Mouse (Mus musculus) intestine, embryonic 15.5 days (tissue): ENCODE measurements around the gene Pld4. TPM values are rescaled to one million over a fixed set of nuclear protein-coding genes. Genes with fewer than 3 reads are reported as not detected.
A peak's percentile ranks its signal among the peaks of the same experiment; 100 is the strongest.

Experiments used
- ATAC-seq: fragments of 200-750 bp; cut with Nextera tagmentation; 2 replicates; pipeline ENCODE4 v1.8.0; 2017; ENCODE audit warnings: moderate TSS enrichment, moderate library complexity
- H3K27ac ChIP-seq: fragments of 300-500 bp; sonication (generic); 2 replicates; pipeline ENCODE4 v1.5.1; 2015; ENCODE audit warnings: mild to moderate bottlenecking, inconsistent platforms
- H3K27me3 ChIP-seq: fragments of 300-500 bp; sonication (generic); replicated peaks from 2 replicates; pipeline ENCODE4 v1.6.1; 2015; ENCODE audit warnings: inconsistent platforms
- H3K36me3 ChIP-seq: fragments of 300-500 bp; sonication (generic); 2 replicates; pipeline ENCODE4 v1.6.1; 2015; ENCODE audit warnings: inconsistent platforms
- H3K4me1 ChIP-seq: fragments of 300-500 bp; sonication (generic); replicated peaks from 2 replicates; pipeline ENCODE4 v1.6.1; 2015; ENCODE audit warnings: inconsistent platforms
- H3K4me2 ChIP-seq: fragments of 300-500 bp; sonication (generic); replicated peaks from 2 replicates; pipeline ENCODE4 v1.6.1; 2015; ENCODE audit warnings: mild to moderate bottlenecking, inconsistent platforms
- H3K4me3 ChIP-seq: fragments of 300-500 bp; sonication (generic); replicated peaks from 2 replicates; pipeline ENCODE4 v1.5.1; 2015; ENCODE audit warnings: inconsistent platforms
- H3K9ac ChIP-seq: fragments of 300-500 bp; sonication (generic); 2 replicates; pipeline ENCODE4 v1.6.1; 2015; ENCODE audit warnings: inconsistent platforms
- H3K9me3 ChIP-seq: fragments of 300-500 bp; sonication (generic); 2 replicates; pipeline ENCODE4 v1.6.1; 2016; ENCODE audit warnings: inconsistent platforms
- WGBS: fragments of 180-500 bp; shearing (Covaris S2); methylation state at CpG from one replicate; pipeline ENCODE4 v1.1.7; 2015; 5-methylcytosine and 5-hydroxymethylcytosine counted together
- polyA plus RNA-seq: library from polyadenylated mRNA; unstranded; fragments of >200 nt; fragmentation: Nextera tagmentation; extraction: Ambion mirVana; gene quantifications from 2 replicates; pipeline ENCODE4 v1.2.1, GENCODE M21; 2015

Pld4 gene
- polyA plus RNA-seq, result 11.6 and 12.6 TPM in 2 replicates

DNA sequence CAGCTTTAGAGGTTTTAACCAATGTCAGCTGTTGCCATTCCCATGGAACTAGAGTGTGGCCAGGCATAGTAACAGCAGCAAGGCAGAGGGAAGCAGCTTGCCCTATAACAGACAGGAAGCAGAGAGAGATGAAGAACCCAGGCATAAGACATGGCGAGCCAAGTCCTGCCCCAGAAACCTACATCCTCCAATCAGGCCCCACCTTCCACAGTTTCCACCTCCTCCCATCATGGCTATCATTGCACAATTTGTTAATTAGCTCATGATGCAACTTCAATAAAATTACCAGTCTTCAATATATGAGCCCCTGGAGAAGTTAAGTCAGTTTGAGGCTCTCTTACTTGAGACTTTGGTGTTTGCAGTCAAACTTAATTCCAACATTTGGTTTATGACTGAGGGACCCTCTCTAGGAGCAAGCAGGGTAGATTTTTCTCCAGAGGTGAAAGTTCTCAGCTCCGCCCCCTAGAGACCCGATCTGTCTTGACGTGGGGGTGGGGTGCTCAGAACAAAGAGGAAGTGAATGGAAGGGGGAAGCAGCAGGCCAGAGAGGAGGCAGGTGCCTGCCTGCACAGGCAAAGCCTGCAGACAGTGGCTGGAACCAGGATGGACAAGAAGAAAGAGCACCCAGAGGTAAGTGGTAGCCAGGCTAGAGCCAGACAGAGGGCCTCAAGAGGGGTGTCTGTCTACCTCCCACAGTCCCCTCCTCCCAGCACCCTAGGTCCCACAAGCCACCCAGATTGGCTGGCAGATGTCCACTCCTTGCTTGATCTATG, at the start of gene Pld4:
TSS of gene Pld4 (plus strand) at position 502 of the 773 bp plus-strand sequence.
- H3K4me3 ChIP-seq, result no peak within 1 kb of the TSS
- WGBS, result 41% methylated on average over 4 of the region's 4 CpGs
- 0 out of 2 replicates have a peak, but pooled peaks have one; percentile 17 for ATAC-seq

DNA sequence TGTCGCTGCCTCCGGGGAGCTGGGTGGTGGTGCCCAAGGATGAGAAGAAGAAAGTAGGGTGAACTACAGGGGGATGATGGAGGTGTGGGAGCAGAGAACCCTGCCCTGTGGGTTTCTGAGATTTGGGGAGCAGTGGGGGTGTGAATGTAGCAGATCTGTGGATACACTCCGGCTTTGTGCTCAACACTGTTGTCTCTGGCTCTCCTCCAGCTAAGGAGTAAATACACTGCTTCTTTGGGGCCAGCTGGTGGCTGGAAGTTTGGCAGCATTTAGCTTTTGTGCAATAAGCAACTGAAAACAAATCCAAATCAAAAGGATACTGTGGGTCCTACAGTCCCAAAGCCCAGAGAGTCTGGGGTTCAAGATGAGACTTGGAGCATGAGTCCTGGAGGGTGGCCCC, 46.5 kb upstream of the Pld4 start:
- peak; percentile 12; the same call in 1 of the 2 replicates for ATAC-seq
- Histone ChIP-seq H3K27me3 (no peaks in the 10 kb centered on the region), H3K36me3 (no peaks in the 10 kb centered on the region; the same call in 1 of the 2 replicates), H3K9ac (no peak overlapping the region), H3K4me2 (no peak overlapping the region), H3K27ac (0 out of 2 replicates have a peak overlapping the region, but pooled peaks have one; percentile 48), H3K9me3 (no peaks in the 10 kb centered on the region), H3K4me3 (no peak overlapping the region), H3K4me1 (peaks cover 6% of the 10 kb centered on the region; the same call in 1 of the 2 replicates)
- 56% methylated on average over 3 of the region's 3 CpGs for whole genome bisulfite sequencing

More for the DNA sequence above, at the start of gene Pld4:
- Histone ChIP-seq H3K9ac (no peak within 1 kb of the TSS), H3K27ac (no peak within 1 kb of the TSS), H3K4me2 (no peak within 1 kb of the TSS), H3K9me3 (no peaks in the 10 kb centered on the region), H3K27me3 (no peaks in the 10 kb centered on the region), H3K4me1 (no peaks in the 10 kb centered on the region), H3K36me3 (no peaks in the 10 kb centered on the region)

DNA sequence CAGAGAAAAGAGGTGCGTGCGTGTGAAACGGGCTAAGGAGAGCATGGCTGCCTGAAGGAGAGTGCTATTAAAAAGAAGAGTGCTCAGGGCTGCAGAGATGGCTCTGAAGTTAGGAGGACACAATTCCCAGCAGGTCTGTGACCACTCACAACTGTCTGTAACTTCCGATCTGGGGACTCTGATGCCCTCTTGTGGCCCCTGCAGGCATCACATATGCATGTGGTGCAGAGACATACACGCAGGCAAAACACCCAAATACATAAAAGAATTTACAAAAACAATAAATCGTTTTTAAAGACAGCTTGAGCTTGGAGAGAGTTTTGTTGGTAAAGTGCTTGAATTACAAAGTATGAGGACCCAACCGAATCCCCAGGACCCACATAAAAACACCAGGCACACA, 43.3 kb upstream of the Pld4 start:
- Histone ChIP-seq H3K4me3 (no peak overlapping the region), H3K9me3 (no peaks in the 10 kb centered on the region), H3K9ac (no peak overlapping the region), H3K36me3 (no peaks in the 10 kb centered on the region; the same call in 1 of the 2 replicates), H3K4me1 (peaks cover 16% of the 10 kb centered on the region), H3K4me2 (no peak overlapping the region), H3K27ac (no peak overlapping the region), H3K27me3 (0 out of 2 replicates have a peak, but pooled peaks cover 4% of the 10 kb centered on the region)
- WGBS, result 36% methylated on average over 7 of the region's 7 CpGs
- ATAC-seq, result no peak

DNA sequence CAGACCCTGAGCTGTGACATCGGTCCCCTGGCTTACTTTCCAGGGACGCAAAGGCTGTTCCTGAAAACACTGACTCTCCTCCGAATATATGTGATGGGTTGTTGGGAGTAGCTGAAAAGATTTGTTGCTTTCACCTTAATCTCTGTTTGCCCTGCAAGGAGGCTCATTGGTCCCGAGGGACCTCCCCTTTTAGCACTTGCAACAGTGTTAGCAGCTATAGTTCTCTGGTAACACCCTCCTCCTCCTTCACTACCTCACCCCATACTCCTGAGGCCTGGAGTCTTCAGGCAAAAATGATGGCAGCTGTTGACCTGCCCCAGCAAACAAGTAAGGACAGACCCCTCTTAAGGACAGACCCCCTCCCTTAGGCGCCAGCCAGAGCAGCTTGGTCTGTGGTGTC, 41.5 kb upstream of the Pld4 start:
- no peak for ATAC-seq
- Histone ChIP-seq H3K27ac (no peak overlapping the region), H3K9me3 (no peaks in the 10 kb centered on the region), H3K4me2 (no peak overlapping the region), H3K36me3 (no peaks in the 10 kb centered on the region; the same call in 1 of the 2 replicates), H3K4me1 (peaks cover 23% of the 10 kb centered on the region), H3K27me3 (0 out of 2 replicates have a peak, but pooled peaks cover 4% of the 10 kb centered on the region), H3K4me3 (no peak overlapping the region), H3K9ac (no peak overlapping the region)
- WGBS, result 58% methylated on average over 5 of the region's 5 CpGs

DNA sequence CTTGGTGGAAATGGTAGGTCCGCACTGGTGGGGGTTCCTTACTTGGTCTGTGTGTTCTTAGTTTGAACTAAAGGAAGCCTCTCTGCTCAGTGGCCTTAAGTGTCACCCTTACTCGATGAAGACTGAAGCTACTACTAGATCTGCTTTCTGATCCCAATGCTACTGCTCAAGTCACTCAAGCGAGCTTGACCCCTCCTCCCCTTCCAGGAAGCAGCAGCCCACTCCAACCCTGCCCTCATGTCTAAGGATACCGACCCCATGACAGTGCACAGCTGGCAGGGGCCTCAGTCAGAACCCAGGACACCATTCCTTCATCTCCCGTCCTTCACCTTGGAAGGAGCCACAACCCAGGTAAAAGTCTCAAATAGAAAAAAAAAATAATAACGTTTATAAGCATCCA, 40.2 kb upstream of the Pld4 start, which contains the start of gene Cep170b:
TSS of gene Cep170b (plus strand) at position 240 of the 400 bp plus-strand sequence.
- Histone ChIP-seq H3K27ac (peak within 1 kb of the TSS; percentile 94), H3K9ac (peak within 1 kb of the TSS; percentile 83), H3K9me3 (no peaks in the 10 kb centered on the region), H3K4me1 (peaks cover 27% of the 10 kb centered on the region), H3K4me2 (peak within 1 kb of the TSS; percentile 94), H3K27me3 (0 out of 2 replicates have a peak, but pooled peaks cover 4% of the 10 kb centered on the region), H3K36me3 (no peaks in the 10 kb centered on the region; the same call in 1 of the 2 replicates), H3K4me3 (peak within 1 kb of the TSS; percentile 83)
- 52% methylated on average over 6 of the region's 6 CpGs for WGBS
- no peak for ATAC-seq

DNA sequence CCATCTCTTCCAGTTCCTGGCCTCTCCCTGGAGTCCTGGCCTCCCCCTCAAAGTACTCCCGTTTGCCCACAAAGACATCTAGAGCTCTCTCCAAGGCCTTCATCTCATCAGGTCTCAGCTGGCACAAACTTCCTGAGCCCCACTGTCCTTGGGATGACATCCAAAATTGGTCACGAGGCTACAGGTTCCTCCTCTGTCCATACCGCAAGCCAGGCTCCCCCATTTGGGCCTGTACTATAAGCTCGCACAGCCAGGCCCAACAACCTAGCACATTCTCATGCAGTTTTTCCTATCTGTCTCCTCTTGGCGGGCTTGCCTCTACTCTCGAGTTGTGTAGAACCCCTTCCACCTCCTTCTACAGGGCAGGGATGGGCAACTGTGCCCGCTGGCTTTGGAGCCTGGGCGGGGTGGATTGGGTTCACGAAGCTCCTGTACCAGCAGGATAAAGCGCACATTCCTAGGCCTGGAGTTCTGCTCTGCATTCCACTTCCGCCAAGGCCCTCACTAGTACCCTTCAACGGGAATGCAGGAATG, 39.5 kb upstream of the Pld4 start:
- H3K9ac ChIP-seq, result peak overlapping the region; percentile 83
- H3K4me1 ChIP-seq, result peaks cover 27% of the 10 kb centered on the region
- ATAC-seq, result no peak
- H3K4me2 ChIP-seq, result peak overlapping the region; percentile 94
- H3K36me3 ChIP-seq, result no peaks in the 10 kb centered on the region; the same call in 1 of the 2 replicates
- H3K27me3 ChIP-seq, result 0 out of 2 replicates have a peak, but pooled peaks cover 4% of the 10 kb centered on the region
- H3K9me3 ChIP-seq, result no peaks in the 10 kb centered on the region
- 35% methylated on average over 12 of the region's 12 CpGs for WGBS
- H3K27ac ChIP-seq, result peak overlapping the region; percentile 94
- H3K4me3 ChIP-seq, result peak overlapping the region; percentile 83

DNA sequence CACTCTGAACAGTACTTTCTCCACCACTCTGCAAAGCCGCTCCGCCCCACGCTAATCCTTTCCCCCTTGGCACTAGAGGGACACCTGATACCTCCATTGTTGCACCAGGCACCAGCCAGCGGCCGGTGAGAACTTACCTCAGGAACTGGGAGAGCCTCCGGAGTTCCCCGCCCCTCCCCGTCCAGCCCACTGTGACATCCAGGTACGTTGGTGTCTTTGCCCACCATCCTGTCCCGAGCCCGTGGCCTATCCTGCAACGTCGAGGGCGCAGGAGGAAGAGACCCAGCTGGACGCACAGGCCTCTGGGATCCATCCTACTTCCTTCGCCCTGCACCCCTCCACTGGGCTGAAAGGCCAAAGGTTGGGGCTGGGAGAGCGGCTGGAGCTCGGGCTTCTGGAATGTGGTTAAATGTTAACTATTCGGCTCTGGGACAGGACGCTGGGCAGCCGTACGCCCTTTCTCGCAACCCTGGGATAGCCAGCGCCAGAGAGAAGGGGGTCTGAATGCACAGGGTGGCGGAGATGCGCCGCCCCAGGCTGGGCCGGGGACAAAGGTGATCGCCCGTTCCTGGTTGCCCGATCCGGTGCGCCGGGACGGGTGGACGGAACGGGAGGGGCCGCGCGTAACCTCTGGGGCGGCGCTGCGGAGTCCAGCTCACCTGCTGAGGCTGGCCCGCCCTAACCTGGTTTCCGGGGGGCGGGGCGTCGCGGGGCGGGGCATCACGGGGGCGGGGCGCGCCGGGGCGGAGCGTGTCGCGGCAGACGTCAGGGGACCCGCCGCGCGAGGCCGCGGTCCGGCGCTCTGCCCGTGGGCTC, 38.8 kb upstream of the Pld4 start:
- H3K9ac ChIP-seq, result peak overlapping the region; percentile 83
- H3K27me3 ChIP-seq, result 0 out of 2 replicates have a peak, but pooled peaks cover 4% of the 10 kb centered on the region
- H3K4me2 ChIP-seq, result peak overlapping the region; percentile 94
- WGBS, result 3% methylated on average over 67 of the region's 69 CpGs
- H3K36me3 ChIP-seq, result no peaks in the 10 kb centered on the region; the same call in 1 of the 2 replicates
- H3K4me1 ChIP-seq, result peaks cover 32% of the 10 kb centered on the region
- ATAC-seq, result peak; percentile 82
- H3K9me3 ChIP-seq, result no peaks in the 10 kb centered on the region
- H3K4me3 ChIP-seq, result peak overlapping the region; percentile 83
- peak overlapping the region; percentile 94 for H3K27ac ChIP-seq

DNA sequence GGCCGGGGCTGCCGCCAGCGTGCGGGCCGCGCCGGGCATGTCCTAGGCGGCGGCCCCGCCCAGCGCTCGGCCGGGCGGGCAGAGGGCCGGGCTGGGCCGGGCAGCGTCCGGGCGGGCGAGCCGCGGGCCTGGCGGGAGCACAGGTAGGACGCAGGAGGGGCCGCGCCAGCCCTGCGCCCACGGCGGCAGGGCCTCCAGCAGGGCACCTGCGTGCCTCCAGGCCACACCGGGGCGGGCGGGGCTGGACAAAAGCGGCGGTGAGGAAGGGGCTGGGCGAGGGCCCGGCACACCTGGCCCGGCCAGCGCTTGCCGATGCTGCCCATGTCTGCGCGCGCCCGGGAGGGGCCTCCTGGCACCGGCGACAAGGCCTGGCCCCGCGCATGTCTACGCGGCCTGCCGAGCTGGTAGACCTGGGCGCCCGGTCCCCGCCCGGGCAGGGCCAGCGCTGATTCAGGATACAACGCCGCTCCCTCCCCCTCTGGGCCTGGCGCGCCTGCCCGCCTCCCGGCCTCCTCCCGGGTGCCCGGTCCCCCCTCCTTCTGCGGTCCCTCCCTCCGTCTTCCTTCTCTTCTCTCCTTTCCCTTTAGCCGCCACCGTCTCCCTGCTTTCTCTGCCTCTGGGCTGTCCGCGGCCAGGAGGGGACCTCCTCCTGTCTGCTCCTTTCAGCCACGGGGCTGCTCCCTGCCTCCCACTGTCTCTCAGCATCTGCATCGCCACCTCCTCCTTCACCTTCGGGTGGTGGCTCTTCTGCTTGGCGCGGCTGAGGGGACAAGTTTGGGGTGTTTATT, 38.0 kb upstream of the Pld4 start:
- under 1% methylated on average over 74 of the region's 75 CpGs for WGBS
- peak overlapping the region; percentile 83 for H3K4me3 ChIP-seq
- 0 out of 2 replicates have a peak, but pooled peaks cover 4% of the 10 kb centered on the region for H3K27me3 ChIP-seq
- H3K9me3 ChIP-seq, result no peaks in the 10 kb centered on the region
- peak overlapping the region; percentile 94 for H3K27ac ChIP-seq
- peaks cover 32% of the 10 kb centered on the region for H3K4me1 ChIP-seq
- ATAC-seq, result peak; percentile 68
- H3K9ac ChIP-seq, result peak overlapping the region; percentile 83
- H3K36me3 ChIP-seq, result no peaks in the 10 kb centered on the region; the same call in 1 of the 2 replicates
- peak overlapping the region; percentile 94 for H3K4me2 ChIP-seq

DNA sequence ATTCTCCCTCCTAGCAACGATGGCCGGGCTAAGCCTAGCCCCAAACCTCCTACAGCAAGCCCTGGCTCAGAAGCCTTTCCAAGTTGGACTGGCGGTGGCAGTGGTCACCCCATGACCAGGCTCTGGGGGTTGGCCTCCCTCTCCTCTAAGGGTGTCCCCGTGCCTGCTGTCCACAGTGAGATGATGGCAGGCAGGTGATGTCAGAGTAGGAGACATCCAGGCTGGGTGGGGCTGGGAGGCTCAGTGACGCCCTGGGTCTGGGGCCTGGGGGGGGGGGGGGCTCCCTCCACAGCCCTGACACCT, 37.5 kb upstream of the Pld4 start:
- Histone ChIP-seq H3K4me3 (peak overlapping the region; percentile 83), H3K4me1 (peaks cover 32% of the 10 kb centered on the region), H3K4me2 (peak overlapping the region; percentile 94), H3K36me3 (no peaks in the 10 kb centered on the region), H3K9me3 (no peaks in the 10 kb centered on the region), H3K27me3 (0 out of 2 replicates have a peak, but pooled peaks cover 4% of the 10 kb centered on the region), H3K9ac (peak overlapping the region; percentile 83), H3K27ac (0 out of 2 replicates have a peak overlapping the region, but pooled peaks have one; percentile 94)
- 20% methylated on average over 5 of the region's 5 CpGs for WGBS
- no peak; the same call in 1 of the 2 replicates for ATAC-seq

DNA sequence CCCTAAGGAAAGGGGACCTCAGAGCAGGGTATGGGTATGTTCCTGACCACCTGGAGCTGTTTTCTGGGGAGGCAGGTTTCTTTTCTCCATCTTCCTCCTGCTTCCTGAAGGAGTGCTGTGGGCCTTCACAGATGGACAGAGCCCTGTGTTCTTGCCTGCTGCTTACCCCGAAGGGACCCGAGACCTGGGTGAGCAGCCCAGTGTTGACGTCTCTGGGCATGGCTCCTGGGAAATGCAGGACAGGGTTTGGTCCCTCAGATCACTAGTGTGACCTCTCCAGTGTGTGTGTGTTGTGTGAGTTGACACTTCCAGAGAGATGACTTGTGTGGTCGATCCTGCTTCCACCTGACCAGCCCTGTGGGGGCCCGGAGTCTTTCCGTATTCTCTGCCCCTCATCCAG, 37.0 kb upstream of the Pld4 start:
- Histone ChIP-seq H3K4me1 (peaks cover 34% of the 10 kb centered on the region), H3K4me3 (peak overlapping the region; percentile 83), H3K9ac (peak overlapping the region; percentile 83; the same call in 1 of the 2 replicates), H3K36me3 (no peaks in the 10 kb centered on the region), H3K27me3 (0 out of 2 replicates have a peak, but pooled peaks cover 4% of the 10 kb centered on the region), H3K9me3 (no peaks in the 10 kb centered on the region), H3K4me2 (peak overlapping the region; percentile 94), H3K27ac (0 out of 2 replicates have a peak overlapping the region, but pooled peaks have one; percentile 32)
- ATAC-seq, result no peak
- 79% methylated on average over 6 of the region's 6 CpGs for WGBS
